Mouse (Mus musculus) E14TG2a.4 (cell line): ENCODE measurements at regions not wholly inside any gene's neighbourhood (a gene's known extent, or its start where the extent isn't known, plus 50 kb on each side); places are given as distances from the start of the nearest gene placed in this dataset.

ENCODE experiments used
- CTCF ChIP-seq: conservative IDR thresholded peaks from 2 replicates; pipeline ENCODE4 v1.5.1; 2014; ENCODE audit warnings: low read length
- NANOG ChIP-seq: IDR thresholded peaks from 2 replicates; pipeline ENCODE4 v1.6.1; 2014; ENCODE audit warnings: borderline replicate concordance, low read length, mixed read lengths

DNA sequence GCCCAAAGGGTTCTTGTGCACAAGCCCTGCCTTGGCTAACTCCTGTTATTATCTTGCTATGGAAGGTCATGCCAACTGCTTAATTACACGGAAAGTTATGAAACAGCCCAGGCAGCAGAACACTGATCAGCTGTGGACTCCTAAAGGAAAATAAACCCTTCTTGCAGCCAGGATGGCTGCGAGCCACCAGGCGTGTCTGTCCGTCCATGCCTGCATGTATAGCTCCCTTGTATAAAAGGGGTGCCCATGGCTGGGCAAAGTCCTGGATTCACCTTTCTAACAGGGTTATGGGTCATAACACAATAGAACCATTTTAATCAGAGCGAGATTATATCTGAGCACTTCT lies 169.9 kb upstream of the Map3k1 start:
- TF ChIP-seq CTCF (no peak), NANOG (no peak)
